Mouse (Mus musculus) layer of hippocampus, adult 8-10 months (tissue): Measurements from ENCODE around the gene Slc36a4. TPM values are rescaled to one million over a fixed set of nuclear protein-coding genes. Genes with fewer than 3 reads are reported as not detected.

Experiments used
- DNase-seq, 2 experiments: peaks; one replicate each; pipeline ENCODE4 v3.0.0; 2022; ENCODE audit warnings: low spot score in 2 of 2
- total RNA-seq, 4 experiments: library from RNA; stranded (reverse); gene quantifications; 2 replicates each; pipeline ENCODE4 v1.2.4; 2022

Slc36a4 gene
- 10 to 100 TPM; 40.4 to 48.4 (median 43.7) TPM for total RNA-seq

DNA sequence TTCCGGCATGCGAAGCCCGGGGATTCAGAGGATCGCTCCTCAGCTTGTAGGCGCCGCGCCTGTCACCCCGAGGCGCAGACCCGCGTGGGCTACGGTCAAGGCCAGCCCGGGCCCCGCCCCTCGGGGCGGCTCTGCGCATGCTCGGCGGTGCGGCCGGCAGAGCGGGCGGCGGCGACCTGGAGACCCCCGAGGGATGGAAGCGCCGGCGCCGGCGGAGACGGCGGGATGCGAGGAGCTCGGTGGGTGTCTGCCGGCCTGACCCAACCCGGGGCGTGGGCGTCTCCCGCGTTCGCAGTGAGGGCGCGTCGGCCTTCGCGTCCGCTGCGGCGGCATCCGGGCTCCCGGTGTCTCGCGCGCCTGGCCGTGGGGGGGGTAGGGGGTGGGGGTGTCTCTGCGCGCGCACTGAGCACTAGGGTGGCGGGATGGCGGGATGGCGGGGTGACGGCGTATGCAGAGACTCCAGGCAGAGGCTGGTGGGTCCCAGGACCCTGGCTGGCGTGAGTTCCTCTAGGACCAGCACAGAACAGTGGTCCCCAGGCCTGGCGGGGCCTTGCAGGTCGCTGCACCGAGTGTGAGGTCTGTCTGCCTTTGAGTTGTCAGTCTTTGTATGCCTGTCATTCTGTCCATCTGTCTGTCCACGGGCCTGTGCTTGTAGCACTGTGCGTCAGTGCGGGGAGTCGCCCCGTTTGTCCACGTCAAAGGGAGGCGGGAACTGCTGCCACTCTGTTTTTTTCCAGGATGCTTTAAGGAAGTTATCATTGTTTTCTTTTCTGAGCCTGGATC lies at the start of gene Slc36a4:
TSS of gene Slc36a4 (plus strand) at position 140 of the 783 bp plus-strand sequence.
- peak; percentile 67 to 71 for DNase-seq

- no peak for DNase-seq
These were observed 44.9 kb upstream of the Slc36a4 start for GRCm38 (mm10) chr9:15664606-15665005.

- DNase-seq, result no peak
These were observed 40.1 kb upstream of the Slc36a4 start for GRCm38 (mm10) chr9:15669452-15669851.

DNA sequence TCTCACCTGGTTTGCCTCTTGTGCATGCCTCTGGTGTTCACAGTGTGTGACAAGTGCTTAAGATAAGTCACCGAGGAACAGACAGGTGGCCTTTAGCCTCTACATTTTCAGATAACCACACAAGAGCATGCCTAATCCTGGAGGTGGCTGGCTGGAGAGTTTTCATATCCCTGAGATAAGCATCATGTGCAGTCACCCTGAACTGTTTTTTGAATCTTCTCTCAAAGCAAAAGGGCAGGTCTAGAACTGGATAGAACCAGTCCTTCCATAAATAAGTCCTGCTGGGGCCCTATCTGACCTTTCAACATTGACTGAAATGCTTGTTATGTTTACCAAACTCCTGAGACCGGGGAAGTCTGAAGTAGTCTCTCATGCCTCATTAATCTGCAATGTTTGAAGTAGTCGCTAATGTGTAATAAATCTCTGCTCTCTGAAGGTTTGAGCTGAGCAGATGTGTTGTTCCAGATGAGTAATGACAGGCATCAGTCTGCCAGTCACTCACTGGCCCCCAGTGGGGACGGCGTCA lies 39.5 kb upstream of the Slc36a4 start:
- no peak for DNase-seq

DNA sequence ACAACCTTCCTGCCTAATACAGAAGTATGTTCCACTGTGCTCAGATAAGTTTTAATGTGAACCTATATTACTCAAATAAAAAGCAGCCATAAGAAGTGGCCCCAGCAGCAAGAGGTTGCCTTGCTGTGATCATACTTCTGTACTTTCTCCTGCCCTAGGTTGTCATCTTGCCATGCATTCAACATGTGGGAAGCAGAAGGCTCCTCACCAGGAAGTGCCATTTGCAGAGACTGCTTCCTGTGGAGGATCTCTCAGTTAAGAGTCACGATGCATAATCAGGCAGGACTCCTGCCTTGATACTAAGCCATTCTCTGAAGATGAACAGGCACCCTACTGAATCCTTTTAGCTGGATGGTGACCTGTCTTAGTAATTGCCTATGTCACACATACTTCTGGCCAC lies 37.3 kb upstream of the Slc36a4 start:
- no peak for DNase-seq

DNA sequence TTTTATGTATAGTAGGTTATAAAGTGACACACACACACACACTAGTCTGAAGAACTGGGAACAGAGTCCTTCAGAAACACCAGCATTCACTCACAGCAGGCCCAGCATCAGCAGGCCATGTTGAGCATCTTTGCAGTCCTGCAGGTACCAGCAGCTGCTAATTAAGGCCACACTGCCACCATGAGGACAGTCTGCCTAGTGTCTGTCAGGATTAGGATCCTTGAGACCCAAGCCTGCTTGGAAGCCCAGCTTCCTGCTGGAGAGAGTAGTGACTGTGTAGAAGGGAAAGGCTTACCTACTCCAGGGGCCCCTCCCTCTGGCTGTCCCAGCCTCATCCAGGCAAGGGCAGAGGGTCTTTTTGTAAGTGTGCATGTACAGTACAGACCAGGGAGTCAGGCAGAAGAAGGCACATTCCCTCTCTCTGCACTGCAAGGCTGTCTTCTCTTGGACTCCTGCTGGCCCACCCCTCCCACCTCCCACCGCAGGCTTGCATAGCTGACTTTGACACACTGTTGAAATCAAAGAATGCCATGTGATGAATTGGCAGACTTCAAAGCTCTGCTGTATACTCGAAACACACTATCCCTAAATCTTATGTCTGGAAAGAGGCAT lies 27.6 kb upstream of the Slc36a4 start:
- peak; percentile 67 to 78 for DNase-seq

GRCm38 (mm10) chr9:15685215-15685614 lies 24.3 kb upstream of the Slc36a4 start:
- peak; percentile 23 to 66 for DNase-seq

DNA sequence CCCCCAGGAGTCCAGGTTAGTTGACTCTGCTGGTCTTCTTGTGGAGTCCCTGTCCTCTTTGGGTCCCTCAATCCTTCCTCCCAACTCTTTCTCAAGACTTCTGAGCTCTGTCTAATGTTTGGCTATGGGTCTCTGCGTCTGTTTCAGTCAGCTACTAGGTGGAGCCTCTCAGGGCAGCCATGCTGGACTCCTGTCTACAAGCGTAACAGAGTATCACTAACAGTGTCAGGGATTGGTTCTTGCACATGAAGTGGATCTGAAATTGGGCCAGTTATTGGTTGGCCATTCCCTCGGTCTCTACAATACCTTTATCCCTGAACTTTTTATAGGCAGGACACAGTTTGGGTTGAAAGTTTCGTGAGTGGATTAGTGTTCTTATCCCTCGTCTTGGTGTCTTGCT lies 22.2 kb upstream of the Slc36a4 start:
- DNase-seq, result no peak

DNA sequence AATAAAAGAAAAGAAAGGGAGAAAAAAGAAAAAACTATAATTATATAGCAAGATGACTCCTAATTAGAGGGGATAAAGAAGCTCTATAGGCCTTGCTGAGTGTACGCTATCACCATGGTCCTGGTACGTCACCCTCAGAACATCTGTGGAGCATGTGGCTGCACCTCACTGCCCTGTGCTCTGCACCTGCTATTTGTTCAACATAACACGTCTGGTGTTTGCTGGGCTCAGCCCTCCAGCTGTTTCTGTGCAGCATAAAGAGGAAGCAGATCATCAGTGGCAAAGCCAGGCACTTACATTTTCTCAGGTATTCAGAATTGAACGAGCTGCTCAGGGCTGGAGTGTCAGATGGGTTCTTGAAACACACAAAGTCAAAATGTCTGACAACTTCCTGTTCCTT lies 15.7 kb upstream of the Slc36a4 start:
- DNase-seq, result no peak

DNA sequence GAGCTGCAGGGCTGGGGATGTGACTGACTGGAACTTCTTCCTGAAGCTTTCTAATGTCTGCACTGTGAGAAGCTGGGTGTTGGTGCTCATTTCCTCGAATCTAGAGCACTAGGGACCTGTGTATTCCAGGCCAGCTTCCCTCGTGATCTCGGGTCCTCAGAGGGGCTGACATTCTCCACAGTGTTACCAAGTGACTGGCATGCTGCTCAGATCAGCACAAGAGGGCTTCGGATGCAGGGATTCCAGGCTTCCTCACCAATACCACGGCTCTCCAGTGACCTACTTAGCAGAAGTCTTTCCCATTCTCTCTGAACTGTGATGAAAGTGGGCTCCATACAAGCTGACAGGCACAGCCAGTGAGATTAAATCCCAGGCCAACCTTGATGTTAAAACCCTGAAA lies 14.5 kb upstream of the Slc36a4 start:
- DNase-seq, result no peak

DNA sequence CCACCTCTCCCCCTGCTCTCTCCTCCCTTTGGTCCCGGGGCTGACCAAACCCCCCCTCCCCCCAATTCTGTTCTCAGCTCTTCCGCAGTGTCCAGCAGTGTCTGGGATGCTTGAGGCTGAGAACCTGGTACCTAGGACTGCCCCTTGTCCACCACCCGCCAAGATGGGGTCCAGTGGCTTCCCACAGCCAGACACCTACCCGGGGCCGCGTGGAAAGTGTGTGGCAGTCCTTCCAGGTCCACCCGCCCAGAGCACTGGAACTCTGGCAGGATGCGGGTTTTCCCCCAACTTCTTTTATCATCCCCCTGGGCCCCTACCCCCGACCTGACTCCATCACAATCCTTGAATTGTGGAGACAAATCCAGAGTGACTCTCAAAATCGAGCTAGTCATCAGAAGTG lies 3.8 kb upstream of the Slc36a4 start:
- no peak for DNase-seq

DNA sequence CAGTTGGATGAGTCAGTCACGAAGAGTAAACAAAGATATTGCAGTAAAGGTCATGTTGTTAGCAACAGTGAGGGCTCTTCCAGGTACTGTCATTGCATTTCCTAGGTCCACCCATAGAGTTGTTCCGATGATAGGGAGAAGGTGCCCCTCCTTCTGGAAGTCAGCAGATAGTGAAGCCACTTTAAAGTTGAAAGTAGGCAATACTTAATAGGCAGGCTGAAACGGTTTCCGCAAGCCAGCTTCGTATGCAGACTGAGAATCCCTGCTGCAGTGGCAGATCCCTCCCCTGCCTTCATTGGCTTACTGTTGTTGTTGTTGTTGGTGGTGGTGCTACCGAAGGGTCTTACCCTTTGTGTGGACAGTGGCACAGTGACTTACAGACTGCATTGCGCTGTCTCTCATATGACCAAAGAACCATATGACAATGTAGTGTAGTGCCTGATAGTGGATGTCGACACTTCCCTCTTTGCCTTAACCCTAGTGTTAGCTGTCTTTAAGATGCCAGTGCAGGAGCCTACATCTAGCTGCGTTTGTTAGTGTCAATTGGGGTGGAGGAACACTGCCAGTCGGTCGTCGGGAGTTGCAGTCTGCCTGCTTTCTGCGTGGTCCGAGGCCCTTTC lies 449 bp upstream of the Slc36a4 start:
- DNase-seq, result no peak

DNA sequence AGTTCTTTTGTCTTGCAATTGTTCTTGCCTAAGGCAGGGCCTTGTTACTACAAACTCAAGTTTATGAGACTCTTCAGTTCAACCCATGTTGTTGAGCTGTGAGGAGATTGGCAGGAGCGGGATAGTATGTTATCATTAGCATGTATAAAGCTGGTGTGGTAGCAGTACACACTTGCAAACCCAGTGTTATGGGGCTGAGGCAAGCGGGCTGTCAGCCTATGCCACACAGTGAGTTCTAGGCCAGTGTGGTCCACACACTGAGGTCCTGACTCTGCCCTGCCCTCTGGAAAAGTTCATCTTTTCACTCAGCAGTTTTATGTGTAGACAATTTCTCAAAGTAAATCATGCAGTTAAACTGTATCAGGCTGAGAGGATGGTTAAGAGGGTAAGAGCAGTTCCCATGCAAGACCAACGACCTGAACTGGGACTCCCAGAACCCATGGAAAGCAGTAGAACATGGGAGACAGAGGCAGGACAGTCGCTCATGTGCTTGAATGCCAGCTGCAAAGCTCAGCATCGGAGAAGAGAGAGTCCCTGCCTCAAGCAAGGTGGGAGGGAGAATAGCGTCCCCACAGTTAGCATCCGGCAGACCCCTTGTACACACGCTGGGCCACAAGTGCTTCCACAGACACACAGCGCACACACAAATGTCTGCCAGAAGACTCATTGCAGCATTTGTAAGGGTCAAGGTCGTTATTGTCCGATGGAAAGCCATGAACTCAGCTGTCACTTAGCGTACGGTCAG lies 1.5 kb downstream of the Slc36a4 start:
- DNase-seq, result no peak

- no peak for DNase-seq
These were observed 2.1 kb downstream of the Slc36a4 start for GRCm38 (mm10) chr9:15711676-15712075.

DNA sequence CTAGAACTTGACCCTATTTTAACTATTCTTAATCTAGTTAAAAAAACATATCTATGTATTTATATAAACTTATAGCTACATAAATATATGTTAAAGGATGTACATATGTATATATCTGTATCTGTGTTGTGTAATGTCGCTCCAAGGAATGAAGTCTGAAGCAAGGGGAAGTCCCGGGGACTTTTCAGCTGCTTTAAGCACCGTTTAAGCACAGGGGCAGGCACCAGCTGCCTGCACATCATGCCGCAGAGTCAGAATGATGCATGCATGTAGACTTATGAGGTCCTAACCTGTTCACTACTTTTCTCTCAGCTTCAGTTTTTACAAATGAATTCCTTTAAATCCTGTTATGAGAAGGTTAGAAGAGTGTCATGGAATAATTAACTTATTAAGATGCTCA lies 5.3 kb downstream of the Slc36a4 start:
- no peak for DNase-seq

- DNase-seq, result no peak
These were observed 5.9 kb downstream of the Slc36a4 start for GRCm38 (mm10) chr9:15715193-15715989.

- no peak for DNase-seq
These were observed 7.8 kb downstream of the Slc36a4 start for GRCm38 (mm10) chr9:15717363-15717762.

DNA sequence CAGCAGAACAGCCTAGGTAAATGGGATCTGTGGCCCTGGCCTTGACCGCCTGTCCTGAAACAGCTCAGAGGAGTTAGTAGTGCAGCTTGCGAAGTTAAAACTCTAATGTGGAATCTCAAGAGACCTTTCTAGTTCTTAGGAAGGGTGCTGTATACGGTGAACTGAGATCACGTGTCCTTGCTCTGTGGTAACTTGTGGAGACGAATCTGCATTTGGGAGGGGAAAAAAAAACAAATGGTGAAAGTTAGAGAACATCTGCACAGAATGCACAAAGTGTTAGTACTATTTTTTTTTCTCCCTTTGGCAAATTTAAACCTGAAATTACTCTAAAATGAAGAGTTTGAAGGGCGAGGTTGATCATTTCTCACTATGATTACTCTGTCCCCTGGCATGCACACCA lies 8.8 kb downstream of the Slc36a4 start:
- DNase-seq, result no peak

DNA sequence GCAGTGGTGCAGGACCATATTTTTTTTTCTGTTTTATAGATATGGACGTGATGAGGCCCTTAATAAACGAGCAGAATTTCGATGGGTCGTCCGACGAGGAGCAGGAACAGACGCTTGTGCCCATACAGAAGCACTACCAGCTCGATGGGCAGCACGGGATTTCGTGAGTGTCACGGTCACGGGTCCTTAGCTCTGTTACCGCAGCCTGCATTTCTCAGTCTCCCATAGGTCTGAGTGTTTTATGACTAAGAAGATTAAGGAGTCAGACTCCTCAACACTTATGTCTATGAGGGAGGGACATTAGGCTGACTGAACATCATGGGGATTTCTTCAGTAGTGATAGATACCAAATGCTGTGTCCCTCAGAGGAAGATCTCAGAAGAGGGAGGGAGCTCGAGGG lies 10.1 kb downstream of the Slc36a4 start:
- no peak for DNase-seq

GRCm38 (mm10) chr9:15720556-15720955 lies 11.0 kb downstream of the Slc36a4 start:
- no peak for DNase-seq
